Mouse (Mus musculus) C2C12 (cell line): ENCODE results near the gene Hnrnpu.

Source experiments
- CEBPB ChIP-seq: IDR thresholded peaks from one replicate; pipeline ENCODE4 v1.6.1; 2011; ENCODE audit warnings: low read depth, mild to moderate bottlenecking, control low read depth, moderate library complexity
- CTCF ChIP-seq: IDR thresholded peaks from one replicate; pipeline ENCODE4 v1.5.1; 2011; ENCODE audit not compliant: control insufficient read depth, insufficient read depth, insufficient read length
- MAX ChIP-seq: IDR thresholded peaks from one replicate; pipeline ENCODE4 v1.6.1; 2011; ENCODE audit warnings: mild to moderate bottlenecking, control low read depth
- MYOD1 ChIP-seq: IDR thresholded peaks from one replicate; pipeline ENCODE4 v1.6.1; 2011; ENCODE audit warnings: low read depth; ENCODE audit not compliant: control insufficient read depth, insufficient read length
- USF1 ChIP-seq: IDR thresholded peaks from one replicate; pipeline ENCODE4 v1.6.1; 2011; ENCODE audit warnings: low read depth, mild to moderate bottlenecking, control low read depth, moderate library complexity

GRCm38 (mm10) chr1:178287601-178288176 is 49.9 kb downstream of the Hnrnpu start:
- TF ChIP-seq MAX = no peak
- no peak for TF ChIP-seq CTCF
- no peak for TF ChIP-seq USF1
- TF ChIP-seq CEBPB = no peak
- TF ChIP-seq MYOD1 = no peak
